Mouse (Mus musculus) gastrocnemius, postnatal 36 days (tissue): ENCODE measurements around the gene Kiz. TPM values are rescaled to one million over a fixed set of nuclear protein-coding genes. Genes with fewer than 3 reads are reported as not detected.
A peak's percentile ranks its signal among the peaks of the same experiment; 100 is the strongest.

Experiments
- DNase-seq, 2 experiments: peaks; one replicate each; pipeline ENCODE4 v3.0.0; 2022
- intact Hi-C: fragments of 180-260 bp; cut with DNase I; formaldehyde crosslinking; loops from one replicate; pipeline ENCODE4 v1.15.1; 2025
- long read RNA-seq, 2 experiments: library from polyadenylated mRNA; stranded (forward); transcript quantifications; one replicate each; pipeline ENCODE4 v2.0.0; 2021
- total RNA-seq, 2 experiments: library from RNA; stranded (reverse); gene quantifications; 2 replicates each; pipeline ENCODE4 v1.2.3; 2021

The Kiz gene
- total RNA-seq = 10 to 100 TPM; 34.8 to 51.8 TPM
- long read RNA-seq, experiment 1, transcript Kiz-201 (14 exons, 2,183 nt) = major isoform, 49 of 67 reads
- long read RNA-seq, experiment 1, partial matches to known transcripts = 4 of 67 reads
- long read RNA-seq, experiment 1, other reads (novel, unspliced or antisense) = 14 of 67 reads
- long read RNA-seq, experiment 2, transcript Kiz-201 (14 exons, 2,183 nt) = major isoform, 88 of 131 reads
- long read RNA-seq, experiment 2, partial matches to known transcripts = 12 of 131 reads
- long read RNA-seq, experiment 2, other reads (novel, unspliced or antisense) = 31 of 131 reads

- DNase-seq = peak; percentile 86 to 91
- intact Hi-C loops = no loop called here
Measured at GRCm38 (mm10) chr2:146855599-146856039, at the start of gene Kiz. TSS of gene Kiz (plus strand) at chr2:146855864.

GRCm38 (mm10) chr2:146809706-146810256 is 45.9 kb upstream of the Kiz start:
- intact Hi-C loops = no loop called here
- no peak for DNase-seq

DNA sequence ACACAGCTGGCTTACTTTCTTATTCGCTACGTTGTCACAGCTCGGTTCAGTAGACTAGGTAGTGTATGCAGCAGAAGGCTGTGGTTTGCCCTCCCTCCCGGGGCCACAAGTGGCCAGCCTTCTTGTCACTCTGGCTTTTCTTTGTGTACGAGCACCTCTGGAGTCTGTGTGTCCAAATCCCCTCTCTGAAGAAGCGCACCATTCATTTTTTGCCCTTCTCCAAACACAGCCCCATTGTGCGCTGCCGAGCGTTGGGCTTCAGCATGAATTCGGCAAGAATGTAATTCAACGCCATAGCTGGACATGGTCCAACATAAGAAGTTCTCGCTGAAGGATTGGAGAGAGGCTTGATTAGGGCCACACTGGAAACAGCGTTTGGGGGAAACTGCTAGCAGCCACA is 45.0 kb upstream of the Kiz start:
- intact Hi-C loops = no loop called here
- no peak for DNase-seq

- intact Hi-C loops = no loop called here
Measured at GRCm38 (mm10) chr2:146814978-146815377, 40.7 kb upstream of the Kiz start.

DNA sequence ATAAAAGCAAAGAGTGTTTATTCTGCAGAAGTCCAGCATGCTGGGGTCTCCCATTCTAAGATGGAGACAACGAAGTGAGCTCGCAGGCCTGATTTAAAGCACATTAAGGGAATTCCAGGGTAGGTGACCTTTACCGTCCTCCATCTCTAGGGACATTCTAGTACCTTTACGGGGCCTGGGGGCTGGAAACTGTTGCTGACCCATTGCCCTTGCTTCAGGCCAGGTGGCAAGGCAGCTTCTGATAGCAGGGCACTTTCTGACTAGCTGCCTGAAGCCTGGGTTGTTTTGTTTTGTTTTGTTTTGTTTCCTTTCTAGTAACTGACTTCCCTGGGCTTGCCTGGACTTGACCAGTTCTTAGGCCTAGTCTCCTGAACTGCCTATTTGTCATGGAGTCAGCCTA is 36.6 kb upstream of the Kiz start:
- no peak for DNase-seq
- intact Hi-C loops = no loop called here

More at GRCm38 (mm10) chr2:146814978-146815377, 40.7 kb upstream of the Kiz start:
- no peak for DNase-seq

DNA sequence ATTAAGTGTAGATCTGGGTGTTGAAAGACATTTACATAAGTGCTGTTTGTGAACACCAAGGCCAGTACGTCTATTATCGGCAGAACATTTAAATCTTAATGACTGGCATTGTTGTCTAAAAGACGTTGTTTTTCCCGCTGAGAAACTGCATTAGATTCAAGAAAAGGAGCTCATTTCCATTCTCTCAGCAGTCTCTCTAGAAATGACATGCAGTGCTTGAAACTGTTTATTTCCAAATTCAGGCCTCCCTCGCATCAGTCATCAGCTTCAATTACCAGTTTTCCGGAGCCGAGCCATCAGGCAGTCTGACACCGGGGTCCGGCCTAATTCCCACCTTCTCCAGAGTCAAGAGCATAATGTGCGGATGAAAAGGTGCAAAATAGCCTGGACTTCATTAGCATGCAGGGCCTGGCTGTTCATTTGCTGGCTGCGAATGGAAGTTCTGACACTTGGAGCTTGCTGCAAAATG is 32.1 kb upstream of the Kiz start:
- intact Hi-C loops = no loop called here
- no peak for DNase-seq

- DNase-seq = no peak
- intact Hi-C loops = no loop called here
Measured at GRCm38 (mm10) chr2:146824043-146824442, 31.6 kb upstream of the Kiz start.

DNA sequence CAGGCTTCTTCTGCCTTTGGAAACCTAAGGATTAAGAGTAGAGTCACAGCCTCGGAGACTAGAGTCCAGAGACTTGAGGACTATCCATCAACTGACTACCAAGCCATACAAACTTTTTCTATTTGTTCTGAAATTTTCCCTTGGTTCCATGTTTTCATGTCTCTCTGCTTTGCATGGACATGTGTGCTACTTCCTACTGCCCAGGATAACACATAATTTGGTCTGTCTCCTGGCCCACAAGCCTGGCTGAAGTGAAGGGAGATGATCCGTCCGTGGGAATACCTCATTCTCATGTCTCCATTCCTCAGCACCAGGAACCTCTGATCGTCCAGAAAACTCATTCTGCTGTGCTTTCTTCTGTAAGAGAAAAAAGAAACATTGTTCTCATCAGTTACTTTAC is 27.7 kb upstream of the Kiz start:
- DNase-seq = no peak
- intact Hi-C loops = no loop called here

GRCm38 (mm10) chr2:146833222-146834063 is 22.2 kb upstream of the Kiz start:
- DNase-seq = no peak
- intact Hi-C loops = no loop called here

GRCm38 (mm10) chr2:146834064-146834313 is 21.7 kb upstream of the Kiz start:
- no peak for DNase-seq
- intact Hi-C loops = no loop called here

DNA sequence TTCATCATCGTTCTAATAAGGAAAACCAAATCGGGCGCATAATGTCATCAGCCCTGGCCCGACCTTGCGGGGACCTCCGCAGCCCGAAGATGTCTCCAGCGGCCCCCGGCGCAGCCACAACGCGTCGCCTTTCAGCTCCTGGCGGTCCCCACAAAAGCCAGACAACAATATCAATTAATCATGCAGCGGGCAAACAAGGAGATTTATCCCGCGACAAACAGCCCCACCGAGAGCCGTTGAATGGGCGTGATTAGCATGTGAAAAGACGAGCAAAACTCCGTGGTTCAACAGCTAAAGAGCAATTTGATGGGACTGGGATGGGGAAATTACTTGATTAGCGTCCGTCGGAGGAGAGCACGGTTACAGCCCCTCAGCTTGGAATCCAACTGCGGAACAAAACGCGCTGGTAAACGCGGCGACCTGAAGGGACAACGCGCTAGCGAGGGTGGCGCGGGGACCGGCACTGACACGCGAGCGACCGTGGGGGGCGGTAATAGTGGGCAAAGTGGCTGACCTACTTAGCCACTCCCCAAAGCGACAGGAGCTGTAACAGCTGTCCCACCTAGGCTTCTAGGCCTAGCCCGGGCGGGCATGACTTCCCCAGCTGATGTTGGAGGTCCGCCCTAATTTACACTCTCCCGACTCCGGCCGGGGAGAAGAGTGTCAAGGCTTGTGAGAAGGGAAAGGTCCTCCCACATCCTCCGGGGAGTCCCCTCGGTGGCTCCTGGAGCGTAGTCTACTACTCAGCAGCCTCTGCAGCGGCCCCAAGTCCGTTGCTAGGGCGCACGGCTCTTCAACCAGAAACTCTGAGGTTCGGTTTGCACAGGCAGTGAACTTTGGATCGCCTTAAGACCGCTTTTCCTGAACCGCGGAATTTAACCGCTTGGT is 21.1 kb upstream of the Kiz start:
- no peak for DNase-seq

DNA sequence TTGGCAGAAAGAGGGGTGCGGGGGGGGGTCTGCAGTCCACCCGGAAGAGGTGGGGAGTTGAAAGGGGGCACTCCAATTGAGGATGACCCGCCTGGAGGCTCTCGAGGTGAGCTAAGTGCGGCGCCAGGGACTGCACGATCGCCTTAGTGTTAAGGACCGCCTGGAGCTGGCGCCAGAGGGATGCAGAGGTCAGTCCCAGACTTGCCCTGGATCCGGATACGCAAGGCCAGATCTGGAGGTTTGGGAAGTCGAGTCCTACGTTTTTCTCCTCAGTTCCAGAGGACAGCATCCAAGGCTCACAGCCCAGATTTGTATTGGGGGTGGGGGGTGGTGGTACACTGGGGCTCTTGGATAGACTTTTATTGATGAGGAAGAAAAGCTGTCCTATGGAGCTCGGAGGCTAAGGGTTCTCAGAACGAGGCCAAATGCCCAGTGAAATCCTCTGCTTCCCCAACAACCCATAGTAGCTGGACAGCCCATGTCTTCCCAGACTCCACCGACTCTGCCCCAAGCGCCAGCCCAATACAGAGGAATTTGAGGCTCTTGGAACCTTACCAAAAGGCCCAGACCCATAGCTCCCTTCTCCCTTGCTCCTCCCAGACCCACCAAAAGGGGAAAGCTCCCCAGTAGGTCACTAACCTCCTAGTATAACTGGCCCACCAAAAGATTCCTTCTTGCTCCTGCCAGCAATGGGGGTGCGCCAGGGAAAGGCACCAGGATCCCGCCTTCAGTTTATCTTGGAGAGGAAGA is 20.2 kb upstream of the Kiz start:
- DNase-seq = no peak
- intact Hi-C loops = no loop called here

More for the DNA sequence above, 21.1 kb upstream of the Kiz start:
- intact Hi-C loops = no loop called here

- intact Hi-C loops = no loop called here
- no peak for DNase-seq
Measured at GRCm38 (mm10) chr2:146836246-146836645, 19.4 kb upstream of the Kiz start.

GRCm38 (mm10) chr2:146836871-146837550 is 18.7 kb upstream of the Kiz start:
- intact Hi-C loops = no loop called here
- no peak for DNase-seq

DNA sequence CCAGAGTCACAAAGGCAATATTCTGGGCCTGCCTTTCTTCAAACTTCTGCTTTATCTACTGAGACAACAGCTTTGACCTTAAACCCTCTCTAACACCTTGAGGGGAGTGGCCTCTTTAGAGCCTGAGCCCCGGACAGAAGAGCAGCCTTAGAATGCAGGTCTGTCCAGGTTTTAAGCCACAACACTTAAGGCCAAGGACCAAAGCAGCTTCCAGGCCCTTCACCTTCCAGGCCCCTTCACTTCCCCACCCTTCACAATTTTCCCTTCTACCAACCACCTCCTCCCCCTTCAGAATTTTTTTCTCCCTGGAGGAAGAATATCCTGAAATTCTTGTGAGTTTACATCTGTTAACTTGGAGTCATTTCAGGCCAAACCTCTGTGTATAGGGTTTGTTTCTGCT is 18.0 kb upstream of the Kiz start:
- intact Hi-C loops = no loop called here
- DNase-seq = no peak

DNA sequence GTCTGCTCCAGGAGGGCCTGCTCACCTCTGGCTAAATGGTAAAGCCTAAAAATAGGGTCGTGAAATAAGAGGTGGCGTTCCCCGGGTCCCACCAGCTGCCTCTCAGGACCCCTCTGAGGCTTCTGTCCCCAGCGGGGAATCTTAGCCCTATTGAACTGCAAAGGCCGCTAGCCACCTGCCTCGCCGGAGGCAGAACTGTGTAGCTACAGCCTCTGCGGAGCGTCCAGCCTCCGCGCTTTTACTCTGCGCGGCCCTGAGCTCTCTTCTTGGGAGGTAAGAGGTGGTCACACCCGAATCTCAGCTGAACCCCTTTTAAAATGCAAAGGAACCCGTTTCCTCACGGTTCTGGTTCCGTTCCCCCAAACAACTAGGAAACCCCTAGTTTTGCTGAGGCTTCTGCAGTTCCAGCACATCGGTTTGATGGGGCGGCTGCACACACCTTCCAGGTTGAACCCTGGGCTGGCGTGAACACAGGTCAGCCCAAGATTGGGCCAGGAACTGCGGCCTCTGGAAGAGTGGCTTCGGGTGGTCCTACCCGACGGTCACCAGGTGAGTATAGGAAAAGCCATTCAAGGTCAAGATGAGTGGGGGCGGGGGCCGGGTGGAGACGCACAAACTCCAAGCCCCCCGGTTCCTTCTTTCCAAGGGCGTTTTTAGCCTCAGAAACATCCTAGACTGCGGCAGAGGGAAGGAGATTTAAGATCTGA is 16.9 kb upstream of the Kiz start:
- DNase-seq = no peak
- intact Hi-C loops = no loop called here

DNA sequence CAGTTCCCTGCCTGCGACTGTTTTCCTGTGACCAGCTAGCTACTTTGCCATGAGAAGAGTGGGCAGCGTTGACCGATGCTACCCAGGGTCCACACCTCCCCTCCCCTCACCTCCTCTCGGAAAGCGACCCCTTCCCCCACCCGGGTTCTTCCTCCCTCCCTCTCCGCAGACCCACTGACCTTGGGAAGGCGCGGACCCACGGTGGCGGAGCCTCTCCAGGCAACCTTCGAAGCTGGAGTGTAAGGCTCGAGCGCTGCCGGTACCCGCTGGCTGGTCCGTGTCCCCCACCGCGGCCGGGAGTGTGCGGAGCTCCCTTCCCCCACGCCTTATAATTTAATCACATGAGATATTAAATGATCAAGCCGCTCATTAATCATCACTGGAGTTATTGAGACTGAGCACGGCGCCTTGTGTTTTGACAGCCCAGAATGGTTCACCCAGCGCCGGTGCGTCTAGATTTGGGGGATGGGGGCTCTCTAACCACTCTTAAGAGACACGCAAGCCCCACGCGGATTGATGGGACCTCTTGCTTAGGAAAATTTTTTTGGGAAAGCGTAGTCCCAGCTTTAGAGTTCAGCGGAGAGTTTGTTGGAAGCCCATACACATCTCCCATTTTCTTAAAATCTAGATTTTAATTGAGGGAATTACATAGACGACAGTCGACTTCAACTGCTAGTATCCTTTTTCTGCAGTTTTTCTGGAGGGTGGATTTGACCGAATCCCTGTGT is 16.2 kb upstream of the Kiz start:
- intact Hi-C loops = no loop called here
- DNase-seq = no peak

GRCm38 (mm10) chr2:146847863-146848262 is 7.8 kb upstream of the Kiz start:
- no peak for DNase-seq
- intact Hi-C loops = no loop called here
